Mouse (Mus musculus) stomach, embryonic 16.5 days (tissue): ENCODE data around the gene Sbk3. TPM values are rescaled to one million over a fixed set of nuclear protein-coding genes. Genes with fewer than 3 reads are reported as not detected.

Source experiments
- ATAC-seq: fragments of 200-750 bp; cut with Nextera tagmentation; 2 replicates; pipeline ENCODE4 v1.8.0; 2017; ENCODE audit warnings: moderate number of reproducible peaks, moderate TSS enrichment; ENCODE audit not compliant: insufficient read depth, low FRiP score
- H3K27ac ChIP-seq: fragments of 300-500 bp; sonication (generic); 2 replicates; pipeline ENCODE4 v1.5.1; 2014; ENCODE audit warnings: low read length
- H3K27me3 ChIP-seq: fragments of 300-500 bp; sonication (generic); 2 replicates; pipeline ENCODE4 v1.6.1; 2014; ENCODE audit warnings: low read length, control low read depth, mixed read lengths; ENCODE audit not compliant: control insufficient read depth, insufficient read depth
- H3K36me3 ChIP-seq: fragments of 300-500 bp; sonication (generic); 2 replicates; pipeline ENCODE4 v1.6.1; 2014; ENCODE audit warnings: low read length; ENCODE audit not compliant: control insufficient read depth, insufficient read depth
- H3K4me1 ChIP-seq: fragments of 300-500 bp; sonication (generic); 2 replicates; pipeline ENCODE4 v1.6.1; 2014; ENCODE audit warnings: low read length, control low read depth, mixed read lengths; ENCODE audit not compliant: control insufficient read depth, insufficient read depth
- H3K4me2 ChIP-seq: fragments of 300-500 bp; sonication (generic); 2 replicates; pipeline ENCODE4 v1.6.1; 2014; ENCODE audit warnings: low read depth, low read length, mixed read lengths
- H3K4me3 ChIP-seq: fragments of 300-500 bp; sonication (generic); replicated peaks from 2 replicates; pipeline ENCODE4 v1.5.1; 2014; ENCODE audit warnings: mild to moderate bottlenecking, low read length
- H3K9ac ChIP-seq: fragments of 300-500 bp; sonication (generic); 2 replicates; pipeline ENCODE4 v1.6.1; 2014; ENCODE audit warnings: low read length
- H3K9me3 ChIP-seq: fragments of 300-500 bp; sonication (generic); replicated peaks from 2 replicates; pipeline ENCODE4 v1.6.1; 2016; ENCODE audit warnings: low read length, control low read depth; ENCODE audit not compliant: control insufficient read depth
- WGBS: fragments of 180-500 bp; shearing (Covaris S2); extraction: QIAGEN DNeasy Blood & Tissue Kit; methylation state at CpG from one replicate; pipeline ENCODE4 v1.1.7; 2014; 5-methylcytosine and 5-hydroxymethylcytosine counted together
- polyA plus RNA-seq: library from polyadenylated mRNA; unstranded; fragments of >200 nt; fragmentation: Nextera tagmentation; extraction: Ambion mirVana; gene quantifications from 2 replicates; pipeline ENCODE4 v1.2.1, GENCODE M21; 2015

Gene Sbk3
- polyA plus RNA-seq, 1 experiment from 2014 or later = not detected

DNA sequence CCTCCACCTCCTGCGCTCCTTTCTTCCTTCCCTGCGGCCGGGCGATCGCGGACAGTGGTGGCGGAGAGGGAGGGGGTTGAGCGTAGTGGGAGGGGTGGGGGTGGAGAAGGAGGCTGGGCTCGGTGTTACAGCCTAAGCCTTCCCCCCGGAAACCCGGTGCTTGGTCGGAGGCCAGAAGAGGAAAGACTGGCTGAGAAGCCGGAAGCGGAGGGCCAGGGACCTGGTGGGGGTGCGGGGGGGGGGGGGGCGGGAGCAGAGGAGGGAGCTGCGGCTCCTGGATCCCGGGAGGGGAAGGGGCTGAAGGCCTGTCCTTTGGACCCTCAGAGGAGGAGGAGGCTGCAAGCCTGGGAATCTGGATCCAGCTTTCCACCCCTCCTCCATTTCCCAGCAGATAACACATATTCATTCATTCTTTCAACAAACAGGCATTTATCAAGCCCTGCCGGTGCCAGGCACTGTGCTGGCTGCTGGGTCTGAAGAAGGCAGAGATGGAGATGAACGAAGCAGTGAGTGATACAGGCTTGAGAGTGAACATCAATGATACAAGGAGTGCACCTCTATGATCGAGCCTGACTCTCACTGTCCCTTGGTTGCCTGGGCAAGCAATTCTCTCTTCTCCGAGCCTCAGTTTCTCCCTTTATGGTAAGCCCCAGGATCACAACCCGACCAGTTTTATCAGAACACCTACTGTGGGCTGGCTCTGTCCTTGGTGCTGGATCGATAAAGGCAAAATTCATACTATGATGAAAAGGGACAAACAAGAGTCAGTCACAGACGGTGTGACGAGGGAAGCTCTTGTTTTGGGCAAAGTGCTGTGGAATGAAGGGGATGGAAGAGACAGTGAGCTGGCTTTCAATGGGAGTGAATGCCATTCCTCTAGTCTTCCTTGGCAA lies 25.3 kb upstream of the Sbk3 start, which contains the start of gene Zfp579:
Gene Zfp579, minus strand, starts transcription at position 156 of the 893 bp plus-strand sequence.
- ATAC-seq = peak; percentile 91

GRCm38 (mm10) chr7:4995268-4996002 lies 24.5 kb upstream of the Sbk3 start:
- no peaks in the 10 kb centered on the region for H3K27me3 ChIP-seq
- H3K9me3 ChIP-seq = peaks cover 4% of the 10 kb centered on the region; the same call in 1 of the 2 replicates
- 4% methylated on average over 19 of the region's 19 CpGs for WGBS
- peaks cover 16% of the 10 kb centered on the region for H3K4me1 ChIP-seq
- H3K4me2 ChIP-seq = peak overlapping the region; percentile 77
- peak; percentile 55 for ATAC-seq
- peak overlapping the region; percentile 68 for H3K27ac ChIP-seq
- peak overlapping the region; percentile 80 for H3K4me3 ChIP-seq
- H3K9ac ChIP-seq = peak overlapping the region; percentile 91
- peaks cover 15% of the 10 kb centered on the region for H3K36me3 ChIP-seq

More for the DNA sequence above, 25.3 kb upstream of the Sbk3 start, which contains the start of gene Zfp579:
- peak within 1 kb of the TSS; percentile 80 for H3K4me3 ChIP-seq
- H3K27me3 ChIP-seq = no peaks in the 10 kb centered on the region
- H3K4me2 ChIP-seq = peak within 1 kb of the TSS; percentile 77
- peaks cover 15% of the 10 kb centered on the region for H3K36me3 ChIP-seq
- H3K9me3 ChIP-seq = peaks cover 4% of the 10 kb centered on the region; the same call in 1 of the 2 replicates
- H3K9ac ChIP-seq = peak within 1 kb of the TSS; percentile 91
- WGBS = 8% methylated on average over 14 of the region's 26 CpGs
- peak within 1 kb of the TSS; percentile 68 for H3K27ac ChIP-seq
- peaks cover 16% of the 10 kb centered on the region for H3K4me1 ChIP-seq

DNA sequence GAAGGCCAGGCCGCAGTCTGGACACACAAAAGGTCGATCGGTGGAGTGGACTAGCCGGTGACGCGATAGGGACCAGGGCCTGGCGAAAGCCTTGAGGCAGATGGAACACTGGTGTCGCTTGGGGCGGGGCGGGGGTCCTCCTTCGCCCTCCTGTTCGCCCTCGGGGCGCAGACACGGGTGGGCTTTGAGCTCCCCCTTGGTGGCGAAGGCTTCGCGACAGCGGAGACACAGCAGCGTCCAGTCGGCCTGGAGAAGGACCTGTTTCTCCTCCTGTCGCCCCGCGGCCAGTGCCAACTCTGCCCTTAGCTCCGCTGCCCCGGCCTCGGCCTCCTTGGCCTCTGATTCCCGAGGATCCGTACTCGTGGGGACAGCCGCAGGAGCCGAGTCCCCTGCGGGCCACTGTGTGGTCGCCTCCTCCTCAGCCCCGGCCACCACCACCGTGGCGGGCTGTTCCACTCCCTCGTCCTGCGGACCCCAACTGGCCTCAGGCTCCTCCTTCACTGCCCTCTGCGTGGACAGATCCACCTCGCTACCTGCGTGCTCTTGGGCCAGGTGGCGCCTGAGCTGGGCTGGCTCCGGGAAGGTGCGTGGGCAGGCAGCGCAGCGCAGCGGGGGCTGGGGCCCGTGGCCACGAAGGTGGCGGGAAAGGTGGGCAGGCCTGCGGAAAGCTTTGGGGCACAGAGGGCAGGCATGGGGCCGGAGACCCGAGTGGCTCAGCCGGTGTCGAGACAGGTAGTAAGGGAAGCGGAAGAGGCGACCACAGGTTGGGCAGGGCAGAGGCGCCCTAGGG lies 23.2 kb upstream of the Sbk3 start:
- peaks cover 16% of the 10 kb centered on the region for H3K4me1 ChIP-seq
- 61% methylated on average over 59 of the region's 59 CpGs for WGBS
- no peaks in the 10 kb centered on the region for H3K27me3 ChIP-seq
- no peak overlapping the region for H3K27ac ChIP-seq
- H3K4me2 ChIP-seq = 0 out of 2 replicates have a peak overlapping the region, but pooled peaks have one; percentile 15
- peaks cover 15% of the 10 kb centered on the region for H3K36me3 ChIP-seq
- H3K9ac ChIP-seq = no peak overlapping the region
- ATAC-seq = no peak
- peaks cover 4% of the 10 kb centered on the region; the same call in 1 of the 2 replicates for H3K9me3 ChIP-seq
- H3K4me3 ChIP-seq = no peak overlapping the region

DNA sequence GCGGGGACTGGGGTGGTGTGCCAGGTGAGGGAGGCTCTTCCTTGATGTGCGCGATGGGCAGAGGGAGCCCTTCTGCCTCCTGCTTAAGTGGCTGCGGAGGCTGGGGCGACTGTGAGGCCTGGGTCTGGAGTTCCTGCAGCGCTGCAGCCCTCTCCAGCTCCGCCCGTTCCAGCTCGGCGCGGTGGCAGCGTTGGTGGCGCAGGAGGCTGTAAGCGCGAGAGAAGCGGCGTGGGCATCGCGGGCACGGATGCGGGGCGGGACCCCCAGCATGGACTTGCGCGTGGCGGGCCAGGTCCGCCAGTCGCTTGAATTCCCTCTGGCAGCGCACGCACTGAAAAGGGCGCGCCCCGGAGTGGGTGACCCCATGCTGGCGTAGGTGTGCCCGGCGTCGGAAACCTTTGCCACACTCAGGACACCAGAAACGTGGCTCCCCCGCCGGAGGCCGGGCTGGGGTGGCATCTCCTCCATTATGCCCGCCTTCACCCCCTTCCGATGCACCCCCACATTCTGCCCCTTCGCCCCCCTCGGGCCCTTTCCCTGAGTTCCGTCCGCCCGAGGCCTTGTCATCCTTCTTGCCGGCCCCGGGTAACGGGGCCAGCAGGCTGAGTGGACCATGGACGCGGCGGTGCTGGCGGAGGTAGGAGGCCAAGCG lies 22.5 kb upstream of the Sbk3 start:
- peaks cover 16% of the 10 kb centered on the region for H3K4me1 ChIP-seq
- no peak for ATAC-seq
- H3K36me3 ChIP-seq = peaks cover 15% of the 10 kb centered on the region
- H3K4me3 ChIP-seq = no peak overlapping the region
- 55% methylated on average over 54 of the region's 55 CpGs for WGBS
- H3K9me3 ChIP-seq = peaks cover 4% of the 10 kb centered on the region; the same call in 1 of the 2 replicates
- no peak overlapping the region for H3K4me2 ChIP-seq
- no peak overlapping the region for H3K27ac ChIP-seq
- no peaks in the 10 kb centered on the region for H3K27me3 ChIP-seq
- H3K9ac ChIP-seq = no peak overlapping the region

GRCm38 (mm10) chr7:4988250-4988649 lies 17.3 kb upstream of the Sbk3 start:
- no peak overlapping the region for H3K9ac ChIP-seq
- H3K4me1 ChIP-seq = no peaks in the 10 kb centered on the region
- WGBS = 54% methylated on average over 2 of the region's 2 CpGs
- H3K4me2 ChIP-seq = no peak overlapping the region
- H3K27me3 ChIP-seq = no peaks in the 10 kb centered on the region
- H3K9me3 ChIP-seq = no peaks in the 10 kb centered on the region; the same call in 1 of the 2 replicates
- no peak overlapping the region for H3K27ac ChIP-seq
- H3K36me3 ChIP-seq = peaks cover 3% of the 10 kb centered on the region
- no peak for ATAC-seq
- H3K4me3 ChIP-seq = no peak overlapping the region

DNA sequence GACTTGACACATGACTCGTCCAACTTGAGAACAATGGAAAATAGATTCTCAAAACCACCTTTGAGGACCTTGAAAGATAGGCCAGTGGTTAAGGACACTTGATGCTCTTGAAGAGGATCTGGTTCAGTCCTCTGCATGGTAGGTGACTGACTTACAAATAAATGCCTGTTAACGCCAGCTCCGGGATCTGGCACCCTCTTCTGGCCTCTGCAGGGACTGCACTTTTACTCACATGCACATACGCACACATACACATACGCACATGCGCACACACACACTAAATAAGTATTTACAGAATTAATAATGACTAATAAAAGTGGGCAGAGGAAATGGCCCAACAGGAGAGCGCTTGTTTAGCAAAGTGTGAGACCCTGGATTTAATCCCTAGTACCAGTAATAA lies 5.9 kb upstream of the Sbk3 start:
- Histone ChIP-seq H3K27me3 (no peaks in the 10 kb centered on the region), H3K4me3 (no peak overlapping the region), H3K9me3 (peaks cover 5% of the 10 kb centered on the region; the same call in 1 of the 2 replicates), H3K27ac (no peak overlapping the region), H3K36me3 (no peaks in the 10 kb centered on the region), H3K4me1 (no peaks in the 10 kb centered on the region), H3K9ac (no peak overlapping the region), H3K4me2 (no peak overlapping the region)
- ATAC-seq = no peak
- WGBS = 91% methylated on average over 7 of the region's 7 CpGs

GRCm38 (mm10) chr7:4975455-4975854 lies 4.5 kb upstream of the Sbk3 start:
- H3K4me2 ChIP-seq = no peak overlapping the region
- ATAC-seq = no peak
- H3K36me3 ChIP-seq = no peaks in the 10 kb centered on the region
- H3K9me3 ChIP-seq = peaks cover 5% of the 10 kb centered on the region; the same call in 1 of the 2 replicates
- no peaks in the 10 kb centered on the region for H3K27me3 ChIP-seq
- no peaks in the 10 kb centered on the region for H3K4me1 ChIP-seq
- H3K4me3 ChIP-seq = no peak overlapping the region
- no peak overlapping the region for H3K9ac ChIP-seq
- H3K27ac ChIP-seq = no peak overlapping the region
- 39% methylated on average over 4 of the region's 4 CpGs for WGBS

DNA sequence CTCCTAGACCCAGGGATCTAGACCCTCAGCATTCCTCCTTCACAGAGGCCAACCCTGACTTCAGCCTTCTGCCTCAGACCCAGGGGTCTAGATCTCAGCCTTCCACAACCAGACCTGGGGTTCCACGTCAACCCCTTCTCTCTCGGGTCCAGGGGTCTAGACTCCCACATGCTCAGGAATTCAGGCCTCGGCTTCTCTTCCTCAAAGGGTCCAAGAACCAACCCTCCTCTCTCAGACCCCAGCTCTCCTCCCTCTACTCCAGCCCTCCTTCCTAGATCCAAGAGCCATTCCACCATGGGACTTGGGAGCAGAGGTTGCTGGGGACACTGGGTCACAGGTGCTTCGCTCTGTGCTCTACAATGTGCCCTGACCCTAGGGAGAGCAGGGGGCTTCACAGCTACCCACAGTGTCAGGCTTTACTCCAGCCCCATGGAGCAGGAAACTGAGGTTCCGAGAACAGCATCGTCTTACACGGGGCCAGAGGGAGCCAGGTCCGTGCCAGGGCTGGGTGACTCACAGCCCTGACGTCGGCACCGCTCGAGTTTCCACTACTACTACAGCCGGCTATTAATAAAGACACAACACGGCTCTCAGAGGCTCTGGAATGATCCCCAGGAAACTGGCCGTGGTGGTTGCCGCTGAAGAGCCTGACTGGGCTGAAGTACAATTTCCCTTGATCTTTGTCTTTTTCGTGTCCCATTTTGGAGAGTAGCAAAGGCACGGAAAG lies 1.5 kb upstream of the Sbk3 start:
- H3K27ac ChIP-seq = no peak overlapping the region
- H3K9me3 ChIP-seq = peaks cover 5% of the 10 kb centered on the region; the same call in 1 of the 2 replicates
- H3K4me2 ChIP-seq = no peak overlapping the region
- 63% methylated on average over 18 of the region's 18 CpGs for WGBS
- H3K27me3 ChIP-seq = no peaks in the 10 kb centered on the region
- H3K4me1 ChIP-seq = no peaks in the 10 kb centered on the region
- no peaks in the 10 kb centered on the region for H3K36me3 ChIP-seq
- ATAC-seq = peak; percentile 41; the same call in 1 of the 2 replicates
- H3K9ac ChIP-seq = no peak overlapping the region
- H3K4me3 ChIP-seq = no peak overlapping the region
